Mouse (Mus musculus): ENCODE measurements around the gene Cd160. TPM values are rescaled to one million over a fixed set of nuclear protein-coding genes. Genes with fewer than 3 reads are reported as not detected.

The Cd160 gene
- total and polyA plus RNA-seq, 3 experiments, result not detected

DNA sequence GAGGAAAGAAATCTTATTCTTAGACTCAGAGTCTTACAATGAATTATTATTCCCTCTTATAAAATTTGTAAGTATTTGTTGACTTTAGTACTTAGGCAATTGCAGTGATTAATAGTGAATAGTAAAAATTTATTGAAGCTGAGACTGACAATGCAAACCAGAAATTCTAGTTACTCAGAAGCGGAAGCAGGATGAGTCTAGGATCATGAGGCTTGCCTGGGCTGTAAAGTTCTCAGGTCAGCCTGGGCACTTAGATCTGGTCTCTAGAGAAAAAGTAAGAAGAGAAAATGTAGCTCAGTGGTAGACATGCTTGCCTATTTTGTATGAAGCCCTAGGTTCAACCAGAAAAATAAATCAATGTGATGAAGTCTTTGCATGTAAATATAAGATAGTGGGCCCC is 73.2 kb downstream of the Cd160 start:
- TF ChIP-seq POLR2A (IDR thresholded peaks at IDR 0.05; ENCODE audit: low read depth, low read length) (no peak), SMC3 (IDR thresholded peaks at IDR 0.05; ENCODE audit: low read depth, low read length) (no peak), EP300 (IDR thresholded peaks at IDR 0.05; ENCODE audit: low read length) (no peak), NELFE (IDR thresholded peaks at IDR 0.05; ENCODE audit: low read depth, low read length) (no peak), USF2 (conservative IDR thresholded peaks at IDR 0.05; ENCODE audit: low read depth, low read length) (no peak), POLR2AphosphoS2 (IDR thresholded peaks at IDR 0.05; ENCODE audit: low read depth, low read length) (no peak), UBTF (IDR thresholded peaks at IDR 0.05; ENCODE audit: low read depth, low read length) (no peak), MAFK (IDR thresholded peaks at IDR 0.05; ENCODE audit: insufficient replicate concordance, low read length) (no peak), ZMIZ1 (IDR thresholded peaks at IDR 0.05; ENCODE audit: low read depth, low read length) (no peak), ETS1 (conservative IDR thresholded peaks at IDR 0.05; ENCODE audit: low read depth, low read length) (no peak), MAZ (IDR thresholded peaks at IDR 0.05; ENCODE audit: low read depth, low read length) (no peak), MXI1 (IDR thresholded peaks at IDR 0.05; ENCODE audit: low read depth, low read length) (no peak), RCOR1 (conservative IDR thresholded peaks at IDR 0.05; ENCODE audit: low read depth, low read length) (no peak), CTCF (conservative IDR thresholded peaks at IDR 0.05 in 1 of 2, IDR thresholded peaks at IDR 0.05 in 1 of 2; ENCODE audit: low read depth in 2 of 2, low read length in 2 of 2) (no peak), GABPA (IDR thresholded peaks at IDR 0.05; ENCODE audit: insufficient replicate concordance, low read depth, low read length) (no peak), HCFC1 (IDR thresholded peaks at IDR 0.05; ENCODE audit: low read depth, low read length) (no peak), MAX (IDR thresholded peaks at IDR 0.05; ENCODE audit: low read length) (no peak), IRF4 (IDR thresholded peaks at IDR 0.05; ENCODE audit: low read depth, low read length) (no peak), MEF2A (IDR thresholded peaks at IDR 0.05; ENCODE audit: borderline replicate concordance, low read depth, low read length) (no peak), ZC3H11A (IDR thresholded peaks at IDR 0.05; ENCODE audit: low read depth, low read length) (no peak)
- Histone ChIP-seq H3K9me3 (replicated peaks; ENCODE audit: low read length) (no peaks in the 10 kb centered on the region), H3K4me1 (ENCODE audit: control insufficient read depth in 1 of 2, insufficient read depth in 2 of 2) (peaks cover 0 to 39% of the 10 kb centered on the region in 2 experiments; a peak in 2 of 4 replicates), H3K36me3 (replicated peaks in 1 of 2; ENCODE audit: control insufficient read depth in 1 of 2, insufficient read depth in 1 of 2, low read length in 1 of 2) (peaks cover 0 to 16% of the 10 kb centered on the region in 2 experiments), H3K4me3 (replicated peaks in 1 of 3; ENCODE audit: low read depth in 2 of 3, low read length in 2 of 3, poor library complexity in 1 of 3) (no peak overlapping the region), H3K9ac (ENCODE audit: insufficient read depth, low read depth) (no peak overlapping the region), H3K27me3 (replicated peaks) (no peaks in the 10 kb centered on the region), H3K79me2 (replicated peaks; ENCODE audit: control insufficient read depth, extremely low read depth, insufficient read depth, poor library complexity, severe bottlenecking) (0 out of 2 replicates have a peak, but pooled peaks cover 2% of the 10 kb centered on the region), H3K27ac (ENCODE audit: insufficient read depth, low read depth) (no peak overlapping the region), H3K4me2 (ENCODE audit: insufficient read depth, low read depth, poor library complexity, severe bottlenecking) (no peak overlapping the region)
- dilution Hi-C loops (cut with MboI; ENCODE audit: extremely low pct_ligation_motif_present, extremely low pct_unique_long_range_greater_than_20kb, low sequenced_read_pairs), result no loop called here
- DNase-seq (ENCODE audit: extremely low read depth), result no peak
- in situ Hi-C loops (cut with MboI; ENCODE audit: low pct_ligation_motif_present, low pct_unique_long_range_greater_than_20kb, low sequenced_read_pairs), result no loop called here

Other genes starting within 250 kb of the Cd160 start
- 10.4 and 13.7 TPM in 2 replicates for gene Polr3gl, start 235.2 kb downstream of the Cd160 start, total RNA-seq (2012; rRNA removed)
- 15.7 and 16.6 TPM in 2 replicates for gene Polr3gl, start 235.2 kb downstream of the Cd160 start, total RNA-seq (2014; rRNA removed)
- 18.8 and 28.4 TPM in 2 replicates for gene Polr3gl, start 235.2 kb downstream of the Cd160 start, polyA plus RNA-seq (2012; ENCODE audit: insufficient read length, low read depth)
- gene Ankrd34a, start 232.7 kb downstream of the Cd160 start, total RNA-seq (2012; rRNA removed), result 0.04 TPM in 2 replicates
- gene Ankrd34a, start 232.7 kb downstream of the Cd160 start, total RNA-seq (2014; rRNA removed), result not detected in 2 replicates
- 0.11 TPM in 1 of 2 replicates, not detected in the other for gene Ankrd34a, start 232.7 kb downstream of the Cd160 start, polyA plus RNA-seq (2012; ENCODE audit: insufficient read length, low read depth)
- 2.9 and 4.5 TPM in 2 replicates for gene Lix1l, start 228.2 kb downstream of the Cd160 start, total RNA-seq (2012; rRNA removed)
- gene Lix1l, start 228.2 kb downstream of the Cd160 start, total RNA-seq (2014; rRNA removed), result 3.7 and 4.6 TPM in 2 replicates
- 4.0 and 4.7 TPM in 2 replicates for gene Lix1l, start 228.2 kb downstream of the Cd160 start, polyA plus RNA-seq (2012; ENCODE audit: insufficient read length, low read depth)
- 80.3 and 114 TPM in 2 replicates for gene Rbm8a, start 199.4 kb downstream of the Cd160 start, total RNA-seq (2012; rRNA removed)
- gene Rbm8a, start 199.4 kb downstream of the Cd160 start, total RNA-seq (2014; rRNA removed), result 50.2 and 59.7 TPM in 2 replicates
- 187 and 377 TPM in 2 replicates for gene Rbm8a, start 199.4 kb downstream of the Cd160 start, polyA plus RNA-seq (2012; ENCODE audit: insufficient read length, low read depth)
- gene Pex11b, start 194.0 kb downstream of the Cd160 start, total RNA-seq (2012; rRNA removed), result 23.4 and 23.9 TPM in 2 replicates
- gene Pex11b, start 194.0 kb downstream of the Cd160 start, total RNA-seq (2014; rRNA removed), result 26.3 and 33.1 TPM in 2 replicates
- 23.2 and 27.9 TPM in 2 replicates for gene Pex11b, start 194.0 kb downstream of the Cd160 start, polyA plus RNA-seq (2012; ENCODE audit: insufficient read length, low read depth)
- gene Gm42957, start 193.9 kb downstream of the Cd160 start, total RNA-seq (2012; rRNA removed), result 0.08 and 0.13 TPM in 2 replicates
- gene Gm42957, start 193.9 kb downstream of the Cd160 start, total RNA-seq (2014; rRNA removed), result not detected in 2 replicates
- gene Gm42957, start 193.9 kb downstream of the Cd160 start, polyA plus RNA-seq (2012; ENCODE audit: insufficient read length, low read depth), result 0.11 TPM in 1 of 2 replicates, not detected in the other
- 0.80 and 1.2 TPM in 2 replicates for gene Itga10, start 183.8 kb downstream of the Cd160 start, total RNA-seq (2012; rRNA removed)
- 0.36 and 0.46 TPM in 2 replicates for gene Itga10, start 183.8 kb downstream of the Cd160 start, total RNA-seq (2014; rRNA removed)
- 1.0 and 1.2 TPM in 2 replicates for gene Itga10, start 183.8 kb downstream of the Cd160 start, polyA plus RNA-seq (2012; ENCODE audit: insufficient read length, low read depth)
- 6.5 and 11.2 TPM in 2 replicates for gene Ankrd35, start 159.2 kb downstream of the Cd160 start, total RNA-seq (2012; rRNA removed)
- 0.51 and 0.78 TPM in 2 replicates for gene Ankrd35, start 159.2 kb downstream of the Cd160 start, total RNA-seq (2014; rRNA removed)
- 1.9 and 2.5 TPM in 2 replicates for gene Ankrd35, start 159.2 kb downstream of the Cd160 start, polyA plus RNA-seq (2012; ENCODE audit: insufficient read length, low read depth)
- gene Pias3, start 133.0 kb downstream of the Cd160 start, total RNA-seq (2012; rRNA removed), result 10.2 and 13.1 TPM in 2 replicates
- gene Pias3, start 133.0 kb downstream of the Cd160 start, total RNA-seq (2014; rRNA removed), result 5.9 and 6.3 TPM in 2 replicates
- 20.2 and 21.4 TPM in 2 replicates for gene Pias3, start 133.0 kb downstream of the Cd160 start, polyA plus RNA-seq (2012; ENCODE audit: insufficient read length, low read depth)
- 0.84 and 1.0 TPM in 2 replicates for gene Nudt17, start 120.8 kb downstream of the Cd160 start, total RNA-seq (2012; rRNA removed)
- 0.21 and 0.39 TPM in 2 replicates for gene Nudt17, start 120.8 kb downstream of the Cd160 start, total RNA-seq (2014; rRNA removed)
- 1.1 and 1.9 TPM in 2 replicates for gene Nudt17, start 120.8 kb downstream of the Cd160 start, polyA plus RNA-seq (2012; ENCODE audit: insufficient read length, low read depth)
- gene Polr3c, start 101.7 kb downstream of the Cd160 start, total RNA-seq (2012; rRNA removed), result 31.6 and 34.5 TPM in 2 replicates
- gene Polr3c, start 101.7 kb downstream of the Cd160 start, total RNA-seq (2014; rRNA removed), result 14.6 and 18.1 TPM in 2 replicates
- gene Polr3c, start 101.7 kb downstream of the Cd160 start, polyA plus RNA-seq (2012; ENCODE audit: insufficient read length, low read depth), result 78.3 and 79.5 TPM in 2 replicates
- gene Rnf115, start 101.7 kb downstream of the Cd160 start, total RNA-seq (2012; rRNA removed), result 25.8 and 28.5 TPM in 2 replicates
- gene Rnf115, start 101.7 kb downstream of the Cd160 start, total RNA-seq (2014; rRNA removed), result 79.3 and 83.5 TPM in 2 replicates
- 61.1 and 64.7 TPM in 2 replicates for gene Rnf115, start 101.7 kb downstream of the Cd160 start, polyA plus RNA-seq (2012; ENCODE audit: insufficient read length, low read depth)
- 0.13 TPM in 2 replicates for gene Pdzk1, start 67 bp downstream of the Cd160 start, total RNA-seq (2012; rRNA removed)
- not detected in 2 replicates for gene Pdzk1, start 67 bp downstream of the Cd160 start, total RNA-seq (2014; rRNA removed)
- gene Pdzk1, start 67 bp downstream of the Cd160 start, polyA plus RNA-seq (2012; ENCODE audit: insufficient read length, low read depth), result 0.11 TPM in 1 of 2 replicates, not detected in the other
- not detected in 2 replicates for gene Gja5, start 75.3 kb upstream of the Cd160 start, total RNA-seq (2012; rRNA removed)
- gene Gja5, start 75.3 kb upstream of the Cd160 start, total RNA-seq (2014; rRNA removed), result not detected in 2 replicates
- gene Gja5, start 75.3 kb upstream of the Cd160 start, polyA plus RNA-seq (2012; ENCODE audit: insufficient read length, low read depth), result not detected in 2 replicates
- gene Gpr89, start 76.0 kb upstream of the Cd160 start, total RNA-seq (2012; rRNA removed), result 27.9 and 28.9 TPM in 2 replicates
- 30.8 and 32.8 TPM in 2 replicates for gene Gpr89, start 76.0 kb upstream of the Cd160 start, total RNA-seq (2014; rRNA removed)
- 31.3 and 31.9 TPM in 2 replicates for gene Gpr89, start 76.0 kb upstream of the Cd160 start, polyA plus RNA-seq (2012; ENCODE audit: insufficient read length, low read depth)
- gene Gja8, start 96.7 kb upstream of the Cd160 start, total RNA-seq (2012; rRNA removed), result 0.04 TPM in 1 of 2 replicates, not detected in the other
- gene Gja8, start 96.7 kb upstream of the Cd160 start, total RNA-seq (2014; rRNA removed), result not detected in 2 replicates
- gene Gja8, start 96.7 kb upstream of the Cd160 start, polyA plus RNA-seq (2012; ENCODE audit: insufficient read length, low read depth), result not detected in 2 replicates

Data from CH12.LX (cell line).